Mouse (Mus musculus) kidney, adult 18-20 months (tissue): ENCODE measurements around the gene Glp2r.

Experiments
- DNase-seq: peaks from one replicate; pipeline ENCODE4 v3.0.0; 2021

Gene Glp2r

GRCm38 (mm10) chr11:67632906-67633305 is 138.0 kb downstream of the Glp2r start:
- DNase-seq = no peak

- DNase-seq = peak; percentile 43
Observed at GRCm38 (mm10) chr11:67628522-67628921, 142.4 kb downstream of the Glp2r start.

GRCm38 (mm10) chr11:67627179-67627578 is 143.8 kb downstream of the Glp2r start:
- DNase-seq = no peak

GRCm38 (mm10) chr11:67622340-67622739 is 148.6 kb downstream of the Glp2r start:
- no peak for DNase-seq

- no peak for DNase-seq
Observed at GRCm38 (mm10) chr11:67616557-67617239, 154.3 kb downstream of the Glp2r start.

GRCm38 (mm10) chr11:67612158-67612839 is 158.7 kb downstream of the Glp2r start:
- DNase-seq = no peak
